Mouse (Mus musculus) layer of hippocampus, postnatal 10 days (tissue): ENCODE measurements around the gene Cdc20. TPM values are rescaled to one million over a fixed set of nuclear protein-coding genes. Genes with fewer than 3 reads are reported as not detected.
A peak's percentile ranks its signal among the peaks of the same experiment; 100 is the strongest.

Source experiments
- DNase-seq, 2 experiments: peaks; one replicate each; pipeline ENCODE4 v3.0.0; 2021; ENCODE audit warnings: low spot score in 2 of 2
- long read RNA-seq: library from polyadenylated mRNA; stranded (forward); transcript quantifications from one replicate; pipeline ENCODE4 v2.0.0, GENCODE M21; 2023
- total RNA-seq, 2 experiments: library from RNA; stranded (reverse); gene quantifications; 2 replicates each; pipeline ENCODE4 v1.2.3; 2021

Cdc20 gene
- 1 to 10 TPM; 5.0 to 6.3 TPM for total RNA-seq
- long read RNA-seq, transcript Cdc20-201 (10 exons, 1,793 nt) = major isoform, 9 of 10 reads
- long read RNA-seq, partial matches to known transcripts = 1 of 10 reads
- long read RNA-seq, other reads (novel, unspliced or antisense) = 0 of 10 reads

- peak; percentile 90 to 91 for DNase-seq
These were observed at the start of gene Cdc20 for GRCm38 (mm10) chr4:118436820-118437603. Gene Cdc20, minus strand, starts transcription at chr4:118437352.

- no peak for DNase-seq
These were observed 39.8 kb upstream of the Cdc20 start for GRCm38 (mm10) chr4:118476773-118477530.

DNA sequence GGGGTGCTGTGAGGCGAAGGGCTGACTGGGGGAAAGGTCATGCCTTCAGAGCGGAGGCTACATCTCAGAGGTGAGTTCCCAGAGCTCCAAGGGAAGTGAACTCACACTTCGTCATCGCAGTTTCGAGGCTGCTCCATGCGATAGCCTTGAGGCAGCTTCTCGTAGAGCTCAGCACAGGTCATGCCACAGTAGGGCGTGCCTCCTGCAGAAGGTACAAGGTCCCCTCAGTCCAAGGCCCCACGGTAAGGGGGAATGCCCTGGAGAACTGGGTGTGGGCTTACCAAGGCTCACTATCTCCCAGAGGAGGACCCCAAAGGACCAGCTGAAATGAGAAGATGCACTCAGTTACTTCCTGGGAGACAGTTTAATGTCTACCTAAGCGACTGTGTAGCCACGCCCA lies 35.5 kb upstream of the Cdc20 start:
- no peak for DNase-seq

GRCm38 (mm10) chr4:118471281-118471680 lies 34.1 kb upstream of the Cdc20 start:
- DNase-seq = no peak

- no peak for DNase-seq
These were observed 28.6 kb upstream of the Cdc20 start for GRCm38 (mm10) chr4:118465697-118466163.

- no peak for DNase-seq
These were observed 27.8 kb upstream of the Cdc20 start for GRCm38 (mm10) chr4:118464956-118465355.

DNA sequence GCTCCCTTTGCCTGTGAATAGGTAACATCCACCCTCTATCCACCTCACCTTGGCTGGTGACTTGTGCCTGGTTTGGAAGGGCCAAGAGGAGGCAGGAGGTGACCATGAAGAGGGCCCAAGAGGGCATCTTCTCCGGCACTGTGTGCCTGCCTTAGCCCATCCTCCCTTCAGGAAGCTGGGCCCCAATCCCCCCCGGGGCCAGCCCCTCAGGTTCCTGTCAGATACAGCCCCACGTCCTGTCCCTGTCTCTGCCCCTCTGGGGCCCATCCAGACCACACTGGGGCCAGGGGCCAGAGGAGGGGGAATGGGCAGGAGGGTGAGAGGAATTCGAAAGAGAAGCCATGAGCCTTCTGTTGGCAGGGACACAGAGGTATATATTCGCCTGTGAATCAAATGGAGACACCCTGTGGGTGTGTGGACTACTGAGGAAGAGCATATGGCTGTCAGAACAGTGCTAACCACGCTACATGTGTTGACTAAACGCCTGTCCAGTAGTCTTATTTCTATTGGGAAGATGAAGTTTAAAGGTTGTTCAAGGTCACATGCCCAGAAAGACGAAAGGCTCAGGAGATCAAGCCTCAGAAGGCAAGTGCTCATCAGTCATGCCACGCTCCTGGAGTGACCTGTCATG lies 20.3 kb upstream of the Cdc20 start, which contains the start of gene Mpl:
Gene Mpl, minus strand, starts transcription at position 169 of the 631 bp plus-strand sequence.
- no peak for DNase-seq

- DNase-seq = no peak
These were observed 9.4 kb upstream of the Cdc20 start for GRCm38 (mm10) chr4:118446415-118447153.

DNA sequence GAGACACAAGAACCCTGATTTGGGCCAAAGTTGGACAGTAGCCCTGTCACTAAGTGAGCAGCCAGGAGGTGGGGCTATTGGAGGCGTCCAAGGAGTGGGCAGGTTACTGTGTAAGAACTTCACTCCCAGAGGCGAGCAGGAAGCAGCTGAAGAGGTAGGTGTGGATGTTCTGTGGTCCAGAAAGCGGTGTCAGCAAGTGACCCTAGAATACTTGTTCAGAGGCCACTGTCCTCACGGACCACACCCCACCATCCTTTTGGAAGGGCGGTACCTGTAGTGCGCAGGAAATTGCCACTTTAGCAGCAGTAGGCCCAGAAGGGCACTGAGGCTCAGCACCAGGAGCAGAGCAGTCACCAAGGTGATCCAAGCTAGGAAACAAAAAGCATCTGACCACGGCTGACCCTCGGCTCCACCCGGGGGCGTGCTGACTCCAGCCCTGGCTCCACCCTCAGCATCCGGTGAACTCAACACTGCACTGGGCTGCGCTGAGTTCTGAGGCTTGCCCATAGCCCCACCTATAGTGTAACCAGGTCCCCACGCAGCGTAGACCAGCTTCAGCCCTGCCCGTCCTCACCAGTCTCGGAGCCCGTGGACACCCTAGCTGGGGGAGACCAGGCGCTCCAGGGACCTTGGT lies 8.7 kb upstream of the Cdc20 start:
- DNase-seq = peak; percentile 17 to 26

- DNase-seq = no peak
These were observed 7.9 kb upstream of the Cdc20 start for GRCm38 (mm10) chr4:118445088-118445487.

GRCm38 (mm10) chr4:118437829-118438253 lies 689 bp upstream of the Cdc20 start:
- DNase-seq = peak; percentile 33 to 36

DNA sequence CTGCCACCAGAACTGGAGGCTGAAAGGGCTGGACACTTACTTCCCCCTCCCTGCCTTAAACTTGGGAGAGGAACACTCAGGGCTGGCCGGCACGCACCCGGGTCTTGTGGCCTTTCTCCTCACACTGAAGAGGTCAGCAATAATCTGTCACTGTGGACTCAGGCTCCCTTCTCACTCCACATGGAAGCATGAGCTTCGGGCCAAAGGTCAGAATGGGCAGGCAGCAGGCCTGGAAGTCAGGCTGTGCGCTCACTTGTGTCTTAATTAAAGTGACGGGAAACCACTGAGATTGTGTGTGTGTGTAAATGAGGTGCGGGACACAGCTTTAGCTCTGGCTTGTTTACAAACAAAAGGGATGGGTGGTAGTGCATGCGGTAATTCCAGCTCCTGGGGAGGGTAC lies 4.8 kb downstream of the Cdc20 start:
- no peak for DNase-seq

- no peak for DNase-seq
These were observed 7.8 kb downstream of the Cdc20 start for GRCm38 (mm10) chr4:118429215-118429895.

- no peak for DNase-seq
These were observed 8.5 kb downstream of the Cdc20 start for GRCm38 (mm10) chr4:118428531-118429214.

DNA sequence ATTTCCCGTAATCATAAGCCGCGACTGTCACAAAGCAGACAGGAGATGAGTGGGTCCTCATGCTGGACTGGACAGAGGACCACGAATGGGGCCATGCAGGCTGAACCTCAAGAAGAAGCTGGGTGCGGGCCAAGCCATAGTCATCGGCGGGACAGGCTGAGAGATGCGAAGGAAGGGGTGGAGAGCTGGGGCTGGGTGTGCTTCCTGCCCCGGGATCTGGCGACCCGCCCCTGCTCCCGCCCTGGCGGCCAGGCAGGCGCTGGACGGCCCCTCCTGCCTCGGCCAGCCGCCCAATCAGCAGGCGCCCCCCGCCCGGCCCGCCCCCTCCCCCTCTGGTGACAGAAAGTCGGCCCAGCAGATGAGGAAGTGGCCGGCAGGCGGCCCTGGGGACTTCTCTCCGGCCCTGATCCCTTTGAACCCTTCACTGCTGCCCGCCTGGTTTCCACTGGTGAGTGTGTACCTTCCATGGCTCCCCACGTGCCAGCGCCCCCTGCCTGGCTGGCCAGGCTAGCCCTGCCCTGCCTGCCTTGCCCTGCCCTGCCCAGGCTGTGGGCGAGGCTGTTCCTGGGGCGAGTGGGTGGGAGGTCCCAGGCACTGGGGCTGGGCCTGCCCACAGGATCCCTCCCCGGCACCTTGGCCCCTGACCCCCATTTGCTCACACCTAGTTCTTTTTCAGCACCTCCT lies 9.2 kb downstream of the Cdc20 start, which contains the start of gene Elovl1:
Gene Elovl1, plus strand, starts transcription at position 326 of the 684 bp plus-strand sequence.
- DNase-seq = peak; percentile 71 to 82

DNA sequence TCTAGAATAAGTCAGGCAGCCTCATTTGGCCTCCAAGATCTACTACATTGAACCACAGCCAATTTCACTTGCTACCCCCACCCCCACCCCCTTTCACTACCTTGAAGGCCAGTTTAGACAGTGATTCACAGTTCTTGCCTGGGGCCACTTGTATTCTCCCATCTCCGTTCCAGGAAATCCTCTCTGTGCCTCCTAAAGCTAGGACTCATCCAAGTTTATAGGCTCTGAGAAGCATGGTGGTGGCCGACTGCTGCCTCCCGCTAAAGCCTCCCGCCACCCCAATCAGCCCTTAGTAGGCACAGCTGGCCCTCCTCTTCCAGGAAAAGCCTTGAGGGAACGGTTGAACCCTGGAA lies 9.8 kb downstream of the Cdc20 start:
- DNase-seq = no peak

DNA sequence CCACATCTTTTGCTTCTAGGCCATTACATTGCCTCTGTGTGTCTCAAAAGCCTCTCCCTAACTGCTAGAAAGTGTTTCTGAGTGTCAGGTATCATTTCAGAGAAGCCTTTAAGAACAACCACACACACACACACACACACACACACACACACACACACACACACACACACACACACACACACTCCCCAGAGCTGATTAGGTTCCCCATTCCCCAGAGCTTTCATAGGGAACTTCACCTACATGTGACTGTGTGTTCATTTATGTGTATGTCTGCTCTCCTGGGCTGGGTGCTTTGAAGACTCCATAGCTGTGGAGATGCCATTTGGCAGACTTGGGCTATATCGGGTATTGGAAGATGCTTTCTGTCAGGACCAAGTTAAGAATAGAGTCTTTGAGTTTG lies 11.8 kb downstream of the Cdc20 start:
- no peak for DNase-seq

DNA sequence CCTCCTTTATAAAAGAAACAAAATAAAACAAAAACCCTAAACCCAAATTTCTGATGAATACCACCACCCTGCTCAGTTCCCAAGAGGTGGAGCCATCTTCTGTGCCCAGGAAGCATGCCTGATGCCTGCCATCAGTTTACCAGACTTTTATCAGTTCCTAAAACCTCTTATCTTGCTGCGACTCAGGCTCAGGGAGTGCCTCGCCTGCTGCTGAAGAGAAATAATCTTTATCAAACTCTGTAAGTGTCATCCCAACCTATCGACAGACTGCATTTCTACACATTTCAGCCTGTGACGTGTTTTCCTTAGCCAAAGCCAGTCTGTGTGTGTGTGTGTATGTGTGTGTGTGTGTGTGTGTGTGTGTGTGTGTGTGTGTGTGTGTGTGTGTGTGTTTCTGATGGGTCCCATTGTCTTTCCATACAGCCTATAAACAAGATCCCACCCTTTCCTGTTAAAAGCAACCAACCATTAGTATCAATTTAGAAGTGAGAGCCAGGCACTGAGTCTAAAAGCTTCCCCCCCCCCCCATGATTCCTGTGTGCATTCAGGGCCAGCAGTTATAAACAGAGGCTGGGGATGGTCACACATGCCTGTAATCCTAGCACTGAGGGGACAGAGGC lies 12.5 kb downstream of the Cdc20 start:
- DNase-seq = no peak
